Mouse (Mus musculus): ENCODE data around the gene Krt16.

Krt16 gene

GRCm38 (mm10) chr11:100248852-100249465 is at the start of gene Krt16:
TSS of gene Krt16 (minus strand) at chr11:100248902.
- no peak for DNase-seq (ENCODE audit: low read depth, low spot score)

DNA sequence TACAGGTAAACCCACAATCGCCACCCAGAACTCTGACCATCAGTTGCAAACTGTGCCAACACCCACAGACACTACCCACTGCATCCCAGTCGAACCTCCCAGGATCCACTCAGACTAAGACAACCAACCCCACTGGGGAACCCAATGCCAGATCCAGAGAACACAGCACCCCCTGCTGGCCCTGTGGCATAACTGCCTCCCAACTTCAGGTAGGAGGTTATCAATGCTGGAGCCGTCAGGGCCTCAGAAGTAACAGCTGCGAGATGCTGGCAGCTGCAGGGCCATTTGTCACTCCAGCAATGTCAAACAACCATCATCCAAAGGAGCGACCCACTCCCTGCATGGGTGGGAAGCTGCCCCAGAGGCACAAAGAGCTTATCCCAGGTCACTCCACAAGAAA is 49.1 kb upstream of the Krt16 start:
- peak; percentile 78 for DNase-seq (ENCODE audit: low read depth, low spot score)

DNA sequence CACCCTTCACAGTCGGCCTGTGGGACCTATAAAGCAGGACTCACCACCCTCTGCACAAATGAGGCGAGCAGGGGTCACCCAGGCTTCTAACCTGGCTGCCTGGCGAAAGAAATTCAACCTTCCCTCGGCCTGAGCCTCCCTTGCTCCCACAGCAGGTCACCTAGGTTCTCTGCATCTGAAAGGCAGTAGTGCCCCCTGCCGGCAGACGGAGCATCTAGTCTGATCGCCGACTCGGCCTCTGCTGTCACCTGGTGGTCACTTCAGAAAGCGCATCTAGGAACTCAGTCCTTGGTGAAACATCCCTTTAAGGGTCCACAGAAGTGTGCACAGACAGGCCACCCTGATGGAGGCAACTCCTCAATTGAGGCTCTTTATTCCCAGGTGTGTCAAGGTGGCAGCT is 46.6 kb upstream of the Krt16 start:
- peak; percentile 90 for DNase-seq (ENCODE audit: low read depth, low spot score)

DNA sequence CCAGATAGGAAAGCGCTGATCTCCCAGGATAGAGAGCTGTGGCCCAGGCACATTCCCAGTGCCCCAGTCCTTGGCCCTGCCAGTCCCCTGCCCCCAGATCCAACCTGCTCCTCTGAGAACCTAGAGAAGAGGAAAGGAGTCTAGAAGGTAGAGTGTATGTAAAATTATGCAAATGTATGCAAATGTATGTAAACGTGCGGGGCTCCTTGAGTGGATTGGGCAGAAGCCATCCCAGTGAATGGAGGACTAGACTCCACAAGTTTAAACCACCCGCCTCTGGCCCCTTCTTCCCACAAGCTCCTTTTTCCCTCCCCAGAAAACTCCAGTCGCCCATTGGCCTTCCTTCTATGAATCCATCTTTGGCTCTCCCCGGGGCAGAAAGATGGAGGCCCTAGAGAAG is 44.2 kb upstream of the Krt16 start:
- no peak for DNase-seq (ENCODE audit: low read depth, low spot score)

- DNase-seq (ENCODE audit: low read depth, low spot score) = no peak
Observed at GRCm38 (mm10) chr11:100290235-100290634, 41.5 kb upstream of the Krt16 start.

- no peak for DNase-seq (ENCODE audit: low read depth, low spot score)
Observed at GRCm38 (mm10) chr11:100288942-100289341, 40.2 kb upstream of the Krt16 start.

DNA sequence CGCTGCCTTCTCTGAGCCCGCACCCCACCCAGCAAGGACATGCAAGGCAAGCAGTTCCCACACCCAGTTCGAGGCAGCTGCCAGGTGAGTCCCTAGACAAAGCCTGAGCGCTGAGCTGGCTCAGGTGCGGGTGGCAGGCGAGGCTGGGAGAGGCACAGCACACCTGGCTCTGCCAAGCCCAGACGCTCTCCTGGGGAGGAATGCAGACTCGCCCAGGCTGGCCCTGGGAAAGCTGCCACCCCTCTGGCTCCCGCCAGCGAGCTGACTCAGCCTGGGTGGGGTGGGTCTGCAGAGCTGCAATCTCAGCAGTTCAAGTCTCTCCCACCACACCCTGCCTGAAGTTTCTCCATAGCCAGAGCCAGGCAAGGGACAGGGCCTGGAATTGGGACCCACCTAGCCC is 38.3 kb upstream of the Krt16 start:
- no peak for DNase-seq (ENCODE audit: low read depth, low spot score)

GRCm38 (mm10) chr11:100284988-100285387 is 36.3 kb upstream of the Krt16 start:
- peak; percentile 84 for DNase-seq (ENCODE audit: low read depth, low spot score)

DNA sequence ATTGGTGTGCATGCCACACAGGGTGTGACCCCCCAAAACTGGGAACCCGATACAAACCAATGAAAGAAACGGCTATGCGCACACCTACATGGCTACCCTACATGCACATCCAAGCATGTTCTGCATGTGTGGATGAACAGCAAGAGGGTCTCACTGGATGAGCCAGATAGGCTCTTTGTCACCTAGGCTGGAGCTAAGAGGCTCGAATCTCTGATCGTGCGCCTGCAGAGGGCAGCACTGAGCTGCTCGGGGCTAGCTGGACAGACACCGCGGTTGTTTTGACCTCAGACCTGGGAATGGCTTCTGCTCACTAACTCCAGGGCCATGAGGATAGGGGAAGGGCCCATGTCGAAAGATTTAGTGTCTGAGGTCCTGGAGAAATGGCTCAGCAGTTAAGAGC is 33.8 kb upstream of the Krt16 start:
- peak; percentile 85 for DNase-seq (ENCODE audit: low read depth, low spot score)

DNA sequence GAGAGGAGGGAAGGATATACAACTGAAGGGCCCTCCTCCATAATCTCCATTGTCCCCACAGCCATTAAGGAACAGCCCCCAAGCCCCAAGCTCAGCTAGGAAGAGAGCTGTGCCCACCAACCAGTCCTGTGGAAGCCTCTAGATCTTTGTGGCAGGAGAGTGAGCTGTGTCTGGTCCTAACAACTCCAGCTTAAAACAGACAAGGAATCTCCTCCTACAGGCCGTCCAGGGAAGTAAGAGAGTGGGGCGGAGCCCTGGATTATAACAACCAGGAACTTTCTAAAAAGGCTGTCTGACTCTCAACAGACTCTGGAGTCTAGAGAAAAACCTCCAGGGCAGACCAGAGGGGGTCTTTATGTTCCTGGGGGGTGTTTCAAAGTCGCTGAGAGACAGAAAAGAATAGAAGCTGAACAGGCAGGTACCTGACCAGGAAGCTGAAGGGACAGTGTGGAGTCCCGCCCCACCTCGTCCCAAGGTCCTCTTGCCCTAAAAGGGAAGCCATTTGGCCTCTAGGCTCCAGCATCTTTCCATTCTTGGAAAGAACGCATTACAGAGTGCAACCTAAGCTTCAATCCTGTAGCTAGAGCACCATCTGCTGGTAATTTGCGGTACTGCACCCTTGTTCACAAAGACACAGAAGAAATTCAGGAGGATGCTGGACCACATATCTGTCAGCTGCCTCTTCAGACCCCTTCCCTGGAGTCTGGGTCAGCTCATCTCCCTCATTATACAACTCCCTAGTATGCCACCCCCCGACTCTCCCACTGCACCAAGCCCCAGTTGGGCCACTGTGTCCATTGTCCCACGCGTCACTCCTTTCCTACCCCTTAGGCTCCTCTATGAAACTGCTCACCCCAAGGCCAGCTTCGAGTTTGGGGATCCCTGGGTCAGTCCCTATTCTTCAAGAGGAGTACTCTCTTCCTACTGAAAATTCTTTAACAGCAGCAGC is 33.2 kb upstream of the Krt16 start:
- peak; percentile 93 for DNase-seq (ENCODE audit: low read depth, low spot score)

- peak; percentile 70 for DNase-seq (ENCODE audit: low read depth, low spot score)
Observed at GRCm38 (mm10) chr11:100278759-100279158, 30.1 kb upstream of the Krt16 start.

DNA sequence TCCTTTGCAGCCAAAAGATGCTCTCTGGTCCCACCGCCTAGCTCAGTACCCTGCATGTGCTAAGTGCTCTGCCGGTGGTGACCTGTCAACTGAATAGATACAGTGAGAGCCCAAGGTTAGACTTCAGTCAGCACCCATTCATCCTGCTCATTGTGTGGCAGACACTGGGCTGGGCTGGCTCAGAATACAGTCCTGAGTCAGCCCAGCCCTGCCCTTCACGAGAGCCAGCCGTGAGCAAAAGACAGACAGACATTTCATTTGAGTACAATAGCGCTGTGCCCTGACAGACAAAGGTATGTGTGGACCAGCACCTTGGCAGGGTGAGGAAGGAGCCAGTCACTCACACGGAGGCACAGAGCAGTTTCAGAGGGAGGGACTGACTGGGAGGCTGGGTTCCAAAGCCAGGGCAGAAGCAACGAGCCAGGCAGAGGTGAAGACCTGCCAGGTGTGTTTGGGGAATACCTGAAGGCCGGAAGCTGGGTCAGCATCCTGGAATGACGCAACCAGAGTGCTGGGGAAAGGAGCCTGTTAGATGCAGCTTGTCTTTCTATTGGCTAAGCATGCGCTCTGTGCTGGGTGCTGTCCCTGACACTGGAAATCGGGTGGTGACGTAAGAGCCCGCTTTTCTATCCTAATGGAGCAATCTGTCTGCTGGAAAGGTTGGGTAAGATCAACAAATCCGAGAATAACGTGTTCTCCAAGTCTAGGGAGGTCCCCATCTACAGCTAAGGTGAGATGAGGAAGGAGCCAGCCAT is 29.2 kb upstream of the Krt16 start:
- DNase-seq (ENCODE audit: low read depth, low spot score) = peak; percentile 69

- DNase-seq (ENCODE audit: low read depth, low spot score) = peak; percentile 95
Observed at GRCm38 (mm10) chr11:100275466-100275865, 26.8 kb upstream of the Krt16 start.

GRCm38 (mm10) chr11:100274719-100275118 is 26.0 kb upstream of the Krt16 start:
- peak; percentile 96 for DNase-seq (ENCODE audit: low read depth, low spot score)

GRCm38 (mm10) chr11:100271878-100272277 is 23.2 kb upstream of the Krt16 start:
- DNase-seq (ENCODE audit: low read depth, low spot score) = no peak

DNA sequence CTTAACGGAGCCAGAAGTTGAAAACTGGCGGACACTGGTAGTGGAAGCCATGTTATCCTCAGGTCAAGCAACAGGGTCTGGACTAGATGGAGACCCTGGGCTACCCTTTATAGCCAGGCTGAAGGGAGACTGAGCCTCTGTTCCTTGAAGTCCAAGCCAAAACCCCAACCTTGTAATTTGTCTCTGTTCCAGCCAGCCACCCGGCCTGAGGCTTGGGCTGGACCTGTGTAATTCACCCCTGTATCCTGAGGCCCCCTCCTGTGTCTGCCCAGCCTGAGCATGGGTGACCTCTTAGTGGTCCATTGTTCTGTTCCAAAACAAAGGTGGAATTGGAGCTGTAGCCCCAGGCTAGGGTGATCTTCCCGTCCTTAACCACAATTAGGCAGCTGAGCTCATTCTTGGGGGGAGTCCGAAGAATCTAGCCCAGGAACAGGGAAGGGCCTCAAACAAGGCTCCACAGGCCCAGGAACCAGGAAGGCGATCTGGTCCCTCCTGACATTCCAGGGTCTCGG is 21.2 kb upstream of the Krt16 start, which contains the start of gene Krt42:
TSS of gene Krt42 (minus strand) at position 51 of the 512 bp plus-strand sequence.
- DNase-seq (ENCODE audit: low read depth, low spot score) = no peak

- peak; percentile 87 for DNase-seq (ENCODE audit: low read depth, low spot score)
Observed at GRCm38 (mm10) chr11:100262058-100262980, 13.6 kb upstream of the Krt16 start.

DNA sequence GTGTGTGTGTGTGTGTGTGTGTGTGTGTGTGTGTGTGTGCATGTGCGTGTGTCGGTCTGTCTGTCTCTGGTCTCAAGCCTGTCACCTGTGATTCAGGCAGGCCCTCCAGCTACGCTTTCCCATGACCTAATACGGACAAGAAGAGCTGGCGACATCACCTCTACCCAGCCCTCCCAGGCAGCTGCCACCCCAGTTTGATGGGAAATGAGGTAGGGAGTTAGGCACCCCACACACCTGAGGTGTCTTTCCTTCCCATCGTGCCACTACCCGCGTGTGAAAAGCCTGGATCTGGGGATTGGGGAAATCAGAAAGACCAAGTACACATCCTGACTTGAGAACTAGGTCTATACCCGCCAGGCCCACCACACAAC is 12.5 kb upstream of the Krt16 start:
- no peak for DNase-seq (ENCODE audit: low read depth, low spot score)

- peak; percentile 33 for DNase-seq (ENCODE audit: low read depth, low spot score)
Observed at GRCm38 (mm10) chr11:100260514-100261234, 12.0 kb upstream of the Krt16 start, which contains the start of gene Krt17. TSS of gene Krt17 (minus strand) at chr11:100261029.

DNA sequence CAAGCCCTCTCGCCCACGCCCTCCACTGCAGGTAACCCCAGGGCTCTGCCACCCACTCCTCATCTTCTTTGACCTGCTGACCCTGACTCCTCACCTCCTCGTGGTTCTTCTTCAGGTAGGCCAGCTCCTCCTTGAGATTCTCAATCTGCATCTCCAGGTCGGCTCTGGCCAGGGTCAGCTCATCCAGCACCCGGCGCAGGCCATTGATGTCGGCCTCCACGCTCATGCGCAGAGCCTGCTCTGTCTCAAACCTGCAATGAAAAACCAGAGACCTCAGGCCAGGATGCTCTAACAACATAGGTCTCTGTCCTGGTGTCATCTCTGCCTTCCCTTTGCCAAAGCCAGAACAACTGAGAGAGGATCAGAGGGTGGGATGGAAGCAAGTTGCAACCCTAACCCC is 10.4 kb upstream of the Krt16 start:
- peak; percentile 16 for DNase-seq (ENCODE audit: low read depth, low spot score)
